Mouse (Mus musculus): ENCODE data around the gene Hist1h2ba.

DNA sequence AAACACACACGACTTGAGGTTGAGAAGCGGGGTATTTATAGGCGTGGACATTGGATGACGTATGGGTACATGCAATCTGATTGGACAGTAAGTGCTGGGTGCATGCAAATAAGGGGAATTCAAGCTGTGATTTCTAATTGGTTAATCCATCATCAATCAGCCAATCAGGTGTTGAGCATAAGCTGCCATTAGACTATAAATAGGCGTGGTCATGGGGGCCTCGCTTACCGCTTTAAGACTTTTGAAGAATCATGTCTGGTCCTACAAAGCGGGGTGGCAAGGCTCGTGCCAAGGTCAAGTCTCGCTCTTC, 210 bp upstream of the Hist1h2ba start, which contains the start of gene Hist1h2aa:
- no peak for TF ChIP-seq POLR2A (IDR thresholded peaks at IDR 0.05; ENCODE audit: extremely low read depth, insufficient read depth, low read length)
- TF ChIP-seq CTCF (IDR thresholded peaks at IDR 0.05; ENCODE audit: low read depth, low read length) = no peak
